Mouse (Mus musculus) ES-E14 (cell line): Measurements from ENCODE around the gene Gsap. TPM values are rescaled to one million over a fixed set of nuclear protein-coding genes. Genes with fewer than 3 reads are reported as not detected.

Experiments used
- DNase-seq: peaks from one replicate; pipeline ENCODE4 v3.0.0-alpha.2; 2013; ENCODE audit warnings: low read depth, low spot score
- H3K27ac ChIP-seq: 2 replicates; pipeline ENCODE4 v1.5.1; 2012; ENCODE audit warnings: low read depth, mild to moderate bottlenecking, low read length, moderate library complexity, mixed read lengths; ENCODE audit not compliant: poor library complexity, insufficient read depth, severe bottlenecking
- H3K36me3 ChIP-seq: 2 replicates; pipeline ENCODE4 v1.6.1; 2012; ENCODE audit warnings: mild to moderate bottlenecking, low read length, moderate library complexity, mixed read lengths; ENCODE audit not compliant: control insufficient read depth, poor library complexity, insufficient read depth, severe bottlenecking
- H3K4me1 ChIP-seq, 2 experiments: fragments of 150-350 bp in 1 of 2; sonication (generic) in 1 of 2; 2 replicates each; pipeline ENCODE4 v1.6.1; 2012; ENCODE audit warnings: low read length in 2 of 2, mild to moderate bottlenecking in 1 of 2, mixed read lengths in 1 of 2; ENCODE audit not compliant: control insufficient read depth in 2 of 2, insufficient read depth in 2 of 2, poor library complexity in 1 of 2
- H3K4me3 ChIP-seq, 2 experiments: fragments of 150-350 bp in 1 of 2; sonication (generic) in 1 of 2; 2 replicates each; pipeline ENCODE4 v1.5.1; 2012; ENCODE audit warnings: low read length in 2 of 2, low read depth in 1 of 2, mild to moderate bottlenecking in 1 of 2, mixed read lengths in 1 of 2; ENCODE audit not compliant: insufficient read depth in 1 of 2, poor library complexity in 1 of 2, severe bottlenecking in 1 of 2
- H3K9ac ChIP-seq: 2 replicates; pipeline ENCODE4 v1.6.1; 2012; ENCODE audit warnings: low read depth, mild to moderate bottlenecking, low read length, mixed read lengths; ENCODE audit not compliant: poor library complexity, insufficient read depth, severe bottlenecking
- H3K9me3 ChIP-seq: fragments of 150-350 bp; sonication (generic); 2 replicates; pipeline ENCODE4 v1.6.1; 2012; ENCODE audit warnings: low read depth, mild to moderate bottlenecking, low read length; ENCODE audit not compliant: control insufficient read depth, insufficient read depth
- CHD2 ChIP-seq: IDR thresholded peaks from 2 replicates; pipeline ENCODE4 v1.6.1; 2014; ENCODE audit warnings: mild to moderate bottlenecking, low read depth, low read length, inconsistent platforms
- HCFC1 ChIP-seq: IDR thresholded peaks from 2 replicates; pipeline ENCODE4 v1.6.1; 2012; ENCODE audit warnings: low read length, inconsistent platforms, borderline replicate concordance; ENCODE audit not compliant: insufficient read depth
- MAFK ChIP-seq: IDR thresholded peaks from 2 replicates; pipeline ENCODE4 v1.6.1; 2014; ENCODE audit warnings: mild to moderate bottlenecking, low read depth, low read length, inconsistent platforms; ENCODE audit not compliant: insufficient read depth
- ZC3H11A ChIP-seq: IDR thresholded peaks from 2 replicates; pipeline ENCODE4 v1.6.1; 2012; ENCODE audit warnings: low read depth, mild to moderate bottlenecking, inconsistent platforms, low read length, borderline replicate concordance
- ZNF384 ChIP-seq: IDR thresholded peaks from 2 replicates; pipeline ENCODE4 v1.6.1; 2012; ENCODE audit warnings: low read depth, low read length, inconsistent platforms
- in situ Hi-C, 2 experiments: fragments of 600-800 bp; cut with MboI; formaldehyde crosslinking; loops; one replicate each; pipeline ENCODE4 v1.15.1; 2025; ENCODE audit warnings: low sequenced_read_pairs in 2 of 2, inconsistent platforms in 1 of 2; ENCODE audit not compliant: unreplicated experiment in 2 of 2
- total RNA-seq: library from RNA; depleted of rRNA; stranded (reverse); fragments of 300-350 nt; gene quantifications from 2 replicates; pipeline ENCODE4 v1.2.3, GENCODE M21; 2012

The Gsap gene
- total RNA-seq, 1 experiment = 4.2 TPM

DNA sequence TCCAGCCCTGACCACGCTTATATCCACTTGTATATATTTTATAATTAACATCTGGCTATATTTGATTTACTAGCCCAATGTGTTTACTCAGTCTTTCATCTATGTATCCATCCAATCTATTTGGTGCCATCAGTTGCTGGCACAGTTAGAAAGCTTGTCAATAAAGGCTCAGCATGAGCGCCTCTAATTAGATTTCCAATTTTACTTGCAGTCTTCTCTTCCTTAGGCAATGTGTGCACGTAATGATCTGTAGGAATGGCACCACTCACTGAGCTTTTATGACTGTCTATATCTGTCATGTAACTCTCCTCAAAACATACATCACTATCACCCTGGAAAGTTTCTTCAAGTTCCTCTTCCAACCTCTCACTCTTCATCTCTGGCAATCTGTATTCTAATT lies 29.3 kb upstream of the Gsap start:
- in situ Hi-C loops = no loop called here
- no peak for TF ChIP-seq ZC3H11A
- TF ChIP-seq ZNF384 = no peak
- no peak for TF ChIP-seq MAFK
- no peak for TF ChIP-seq HCFC1
- no peak for TF ChIP-seq CHD2
- DNase-seq = no peak

DNA sequence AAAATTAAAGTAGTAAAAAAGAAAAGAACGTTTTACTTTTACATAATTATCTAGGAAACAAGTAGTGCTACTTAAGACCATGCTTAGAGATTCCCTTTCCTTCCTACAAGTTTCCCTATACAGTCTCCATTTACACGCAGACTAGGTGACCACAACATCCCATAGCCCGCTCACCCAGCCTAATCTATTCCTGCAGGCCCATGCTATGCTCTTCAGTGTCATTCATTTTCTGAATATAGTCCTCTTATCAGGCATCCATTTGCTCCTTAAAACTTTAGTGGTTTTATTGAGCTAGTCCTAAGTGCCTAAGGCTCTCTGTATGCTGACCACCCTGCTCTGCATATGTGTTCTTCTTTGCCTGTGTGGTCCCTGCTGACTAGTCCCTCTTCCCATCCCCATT lies 26.5 kb upstream of the Gsap start:
- Histone ChIP-seq H3K9ac (no peak overlapping the region), H3K36me3 (no peaks in the 10 kb centered on the region), H3K9me3 (no peaks in the 10 kb centered on the region), H3K4me1 (no peaks in the 10 kb centered on the region), H3K27ac (no peak overlapping the region), H3K4me3 (no peak overlapping the region)
- TF ChIP-seq ZNF384 = no peak
- no peak for TF ChIP-seq CHD2
- TF ChIP-seq HCFC1 = no peak
- no peak for TF ChIP-seq ZC3H11A
- in situ Hi-C loops = no loop called here
- DNase-seq = no peak

More for the DNA sequence above, 29.3 kb upstream of the Gsap start:
- Histone ChIP-seq H3K4me3 (no peak overlapping the region), H3K9ac (no peak overlapping the region), H3K4me1 (no peaks in the 10 kb centered on the region), H3K27ac (no peak overlapping the region), H3K36me3 (no peaks in the 10 kb centered on the region), H3K9me3 (no peaks in the 10 kb centered on the region)

DNA sequence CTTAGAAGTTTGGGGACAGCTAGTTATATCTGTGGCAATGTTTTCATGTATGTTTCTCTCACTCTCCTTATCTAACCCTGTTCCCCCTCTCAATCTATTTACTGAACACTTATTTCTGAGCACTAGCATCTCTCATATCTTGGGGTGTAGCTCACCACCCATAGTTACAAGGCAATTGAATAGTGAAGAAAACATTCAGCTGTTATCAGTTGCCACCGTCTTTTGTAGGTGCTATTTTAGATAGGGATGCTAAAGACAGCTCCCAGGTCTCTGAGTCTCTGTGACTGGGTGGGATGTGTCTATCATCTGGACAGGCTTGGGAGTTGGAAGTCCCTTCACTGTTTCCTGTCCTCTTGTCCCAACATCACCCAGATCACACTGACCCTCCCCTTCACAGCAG lies 25.3 kb upstream of the Gsap start:
- TF ChIP-seq HCFC1 (no peak), CHD2 (no peak), ZNF384 (no peak), MAFK (no peak), ZC3H11A (no peak)
- Histone ChIP-seq H3K4me3 (no peak overlapping the region), H3K9me3 (no peaks in the 10 kb centered on the region), H3K9ac (no peak overlapping the region), H3K27ac (no peak overlapping the region), H3K36me3 (no peaks in the 10 kb centered on the region), H3K4me1 (no peaks in the 10 kb centered on the region)
- no peak for DNase-seq
- in situ Hi-C loops = no loop called here

DNA sequence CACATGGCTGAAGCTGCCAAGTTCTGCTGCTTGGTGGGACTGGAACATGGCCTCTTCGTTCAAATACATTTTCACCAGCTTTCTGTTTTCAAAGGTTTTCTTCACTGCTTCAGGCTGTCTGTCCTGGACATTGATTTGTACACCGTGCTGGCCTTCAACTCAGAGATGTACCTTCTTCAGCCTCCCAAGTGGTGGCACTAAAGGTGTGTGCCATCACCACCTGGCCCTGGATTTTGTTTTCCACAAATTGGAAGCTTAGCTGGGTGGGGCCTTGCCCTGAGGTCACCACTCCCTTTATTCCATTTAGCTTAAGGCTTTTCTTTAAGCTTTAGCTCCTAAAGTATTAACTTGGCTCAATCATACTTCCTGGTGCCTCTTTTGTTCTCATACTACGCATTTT lies 22.6 kb upstream of the Gsap start:
- in situ Hi-C loops = no loop called here
- Histone ChIP-seq H3K9me3 (no peaks in the 10 kb centered on the region), H3K4me3 (no peak overlapping the region), H3K4me1 (no peaks in the 10 kb centered on the region), H3K9ac (no peak overlapping the region), H3K36me3 (no peaks in the 10 kb centered on the region), H3K27ac (no peak overlapping the region)
- no peak for TF ChIP-seq ZNF384
- TF ChIP-seq CHD2 = no peak
- TF ChIP-seq HCFC1 = no peak
- no peak for TF ChIP-seq MAFK
- TF ChIP-seq ZC3H11A = no peak
- no peak for DNase-seq

DNA sequence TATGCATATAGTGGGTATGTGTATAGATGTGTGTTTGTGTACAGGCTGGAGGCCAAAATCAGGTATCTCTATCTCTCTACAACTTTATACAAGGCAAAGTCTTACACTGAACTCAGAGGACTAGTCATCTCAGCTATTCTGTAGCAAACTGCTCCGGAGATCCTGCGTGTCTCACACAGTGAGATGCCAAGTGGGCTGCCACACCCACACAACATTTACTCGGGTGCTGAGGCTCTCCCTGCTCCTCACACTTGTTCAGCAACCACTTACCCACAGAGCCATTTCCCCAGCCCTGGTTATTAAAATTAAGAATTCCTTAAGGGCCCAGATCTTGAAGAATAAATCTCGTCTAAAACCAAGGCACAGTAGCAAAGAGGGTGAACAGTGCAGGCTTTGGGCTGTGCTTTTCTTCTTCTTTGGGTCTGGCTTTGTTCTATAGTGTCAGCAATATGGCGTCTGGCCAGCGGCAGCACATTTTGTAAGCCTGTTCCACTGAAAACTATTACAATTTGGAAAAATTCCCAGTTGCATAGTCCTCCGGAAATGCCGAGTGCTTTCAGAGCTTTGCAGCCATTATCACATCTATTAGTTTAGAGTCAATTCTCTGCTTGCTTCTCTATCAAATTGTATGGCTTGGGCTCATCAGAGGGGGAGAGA lies 17.2 kb upstream of the Gsap start:
- no peak for TF ChIP-seq CHD2
- no peak for TF ChIP-seq ZC3H11A
- no peak for TF ChIP-seq MAFK
- TF ChIP-seq ZNF384 = no peak
- no peak for TF ChIP-seq HCFC1
- Histone ChIP-seq H3K4me1 (no peaks in the 10 kb centered on the region; a peak in 1 of 4 replicates), H3K27ac (no peak overlapping the region), H3K36me3 (no peaks in the 10 kb centered on the region), H3K9ac (no peak overlapping the region), H3K9me3 (no peaks in the 10 kb centered on the region), H3K4me3 (no peak overlapping the region)
- in situ Hi-C loops = no loop called here
- no peak for DNase-seq
